Mouse (Mus musculus) layer of hippocampus, adult 18-20 months (tissue): Measurements from ENCODE around the gene Ccdc88c. TPM values are rescaled to one million over a fixed set of nuclear protein-coding genes. Genes with fewer than 3 reads are reported as not detected.
"Not testable (repeated sequence)": the region's sequence is repeated elsewhere in the genome, so short reads cannot be mapped to it uniquely, and the experiment has no call there.

Experiments used
- DNase-seq, 2 experiments: peaks; one replicate each; pipeline ENCODE4 v3.0.0; 2022; ENCODE audit warnings: low spot score in 2 of 2
- total RNA-seq, 2 experiments: library from RNA; stranded (reverse); gene quantifications; 2 replicates each; pipeline ENCODE4 v1.2.3; 2021

Ccdc88c gene
- total RNA-seq, 2 experiments from 2014 or later, result 27.0 to 30.6 TPM

DNA sequence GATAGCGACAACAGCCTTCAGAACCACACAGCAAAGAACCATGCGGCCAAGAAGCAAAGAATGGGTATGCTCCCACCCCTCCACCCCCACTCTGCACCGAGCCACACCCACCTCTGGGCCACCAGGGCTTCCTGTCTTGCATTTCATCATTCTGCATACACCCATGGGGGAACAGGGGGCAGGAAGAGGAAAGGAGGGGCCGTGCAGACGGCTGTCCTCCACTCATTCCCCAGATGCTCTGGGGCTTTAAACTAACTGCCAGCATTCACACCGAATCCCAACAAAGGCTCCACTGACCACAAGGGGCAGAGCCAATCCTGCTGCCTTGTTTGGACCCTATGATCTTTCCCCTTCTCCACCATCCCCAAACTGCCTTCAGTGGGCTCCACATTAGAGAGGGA lies 10.9 kb downstream of the Ccdc88c start:
- no peak for DNase-seq

DNA sequence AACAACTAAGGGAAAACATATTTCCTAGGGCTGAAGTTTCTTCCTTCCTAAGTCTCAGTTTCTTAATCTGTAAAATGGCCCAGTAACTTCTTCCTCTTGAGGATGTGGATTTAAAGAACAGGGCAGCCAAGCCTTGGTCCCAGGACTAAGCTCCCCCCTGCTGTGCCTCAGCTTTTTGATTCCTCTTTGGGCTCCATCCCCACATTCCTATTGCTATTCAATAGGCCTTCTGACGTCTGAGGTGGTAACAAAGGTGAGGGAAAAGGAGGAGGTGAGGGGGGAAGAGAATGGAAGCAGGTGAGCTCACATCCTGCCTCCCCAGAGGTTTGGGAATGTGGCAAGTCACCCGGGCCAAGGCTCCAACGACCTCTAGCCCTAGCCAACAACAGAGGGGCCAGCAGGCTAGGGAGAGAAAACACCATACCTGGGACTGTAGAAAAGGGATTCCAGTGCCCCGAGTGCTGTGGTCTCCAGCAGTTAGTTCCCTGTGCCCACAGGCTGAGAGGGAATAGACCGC lies 12.4 kb downstream of the Ccdc88c start:
- DNase-seq, result no peak

DNA sequence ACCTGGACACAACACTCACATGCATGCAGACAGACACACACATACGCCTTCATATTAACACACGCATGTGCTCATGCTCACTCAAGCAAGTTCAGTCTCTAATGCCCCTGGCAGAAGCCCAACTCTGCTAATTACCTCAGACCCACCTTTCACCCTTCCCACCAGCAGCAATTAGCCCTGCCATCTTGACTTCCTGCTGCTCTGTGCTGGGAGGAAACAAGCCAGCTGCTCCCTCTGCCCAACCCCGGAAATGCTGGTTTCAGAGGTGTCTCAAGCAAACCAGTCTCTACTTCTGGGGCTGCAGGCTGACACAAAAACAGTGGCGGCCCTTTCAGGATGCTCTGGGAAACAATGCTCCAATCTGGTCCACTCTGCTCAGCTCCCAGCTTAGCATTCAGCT lies 12.9 kb downstream of the Ccdc88c start:
- no peak for DNase-seq

DNA sequence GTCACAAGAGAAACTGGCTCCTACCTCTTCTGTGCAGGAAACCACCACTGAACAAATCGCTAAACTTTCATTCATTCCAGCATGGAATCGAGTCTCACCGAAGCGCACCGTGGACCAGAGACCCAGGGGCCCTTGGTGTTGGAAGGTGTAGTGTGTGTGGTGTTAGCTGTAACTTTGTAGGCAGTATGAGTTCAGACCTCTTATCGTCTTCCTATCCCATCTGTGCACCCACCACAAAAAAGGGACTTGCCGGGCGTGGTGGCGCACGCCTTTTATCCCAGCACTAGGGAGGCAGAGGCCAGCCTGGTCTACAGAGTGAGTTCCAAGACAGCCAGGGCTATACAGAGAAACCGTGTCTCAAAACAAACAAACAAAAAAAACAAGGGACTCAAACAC lies 13.7 kb downstream of the Ccdc88c start:
- DNase-seq, result no peak

DNA sequence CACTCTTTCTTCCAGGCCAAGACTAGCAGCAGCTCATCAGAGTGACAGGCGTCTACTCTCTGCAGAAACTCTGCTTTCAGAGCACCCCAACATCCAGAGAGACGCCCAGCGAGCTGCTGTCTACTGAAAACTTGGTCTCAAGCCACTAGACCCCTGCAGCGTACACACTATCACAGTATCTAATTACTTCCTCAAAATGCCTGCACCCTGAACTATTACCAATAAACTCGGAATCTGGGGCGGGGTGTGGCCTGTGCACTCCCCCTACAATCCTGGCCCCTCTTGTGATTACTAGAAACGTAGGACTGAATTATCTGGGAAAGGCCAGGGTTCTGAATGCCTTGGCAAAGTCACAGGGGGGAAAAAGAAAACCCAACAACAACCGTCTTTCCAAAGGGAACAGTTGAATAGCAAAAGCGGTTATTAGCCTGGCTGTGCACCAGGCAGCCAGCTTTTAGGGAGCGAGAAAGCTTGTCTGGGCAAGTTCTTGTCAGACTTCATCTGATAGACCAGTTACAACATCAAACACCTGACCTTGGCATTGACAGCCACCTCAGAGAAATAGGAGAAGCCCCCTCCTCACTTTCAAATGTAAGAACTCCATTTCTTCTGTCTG lies 14.2 kb downstream of the Ccdc88c start:
- no peak for DNase-seq

DNA sequence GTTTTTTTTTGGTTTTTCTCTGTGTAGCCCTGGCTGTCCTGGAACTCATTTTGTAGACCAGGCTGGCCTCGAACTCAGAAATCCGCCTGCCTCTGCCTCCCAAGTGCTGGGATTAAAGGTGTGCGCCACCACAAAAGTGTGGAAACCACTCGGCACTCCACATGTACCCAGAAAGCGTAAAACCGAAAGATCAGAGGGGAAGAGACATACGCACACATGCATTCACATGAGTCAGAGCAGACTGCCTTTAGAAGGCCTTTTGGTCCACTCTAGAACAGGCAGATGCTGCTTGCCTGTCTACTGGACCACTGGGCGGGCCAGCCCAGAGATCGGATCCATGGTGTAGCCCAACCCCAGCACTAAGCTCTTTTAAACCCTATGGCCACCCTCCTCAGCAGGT lies 15.2 kb downstream of the Ccdc88c start:
- DNase-seq, result not testable (repeated sequence)

DNA sequence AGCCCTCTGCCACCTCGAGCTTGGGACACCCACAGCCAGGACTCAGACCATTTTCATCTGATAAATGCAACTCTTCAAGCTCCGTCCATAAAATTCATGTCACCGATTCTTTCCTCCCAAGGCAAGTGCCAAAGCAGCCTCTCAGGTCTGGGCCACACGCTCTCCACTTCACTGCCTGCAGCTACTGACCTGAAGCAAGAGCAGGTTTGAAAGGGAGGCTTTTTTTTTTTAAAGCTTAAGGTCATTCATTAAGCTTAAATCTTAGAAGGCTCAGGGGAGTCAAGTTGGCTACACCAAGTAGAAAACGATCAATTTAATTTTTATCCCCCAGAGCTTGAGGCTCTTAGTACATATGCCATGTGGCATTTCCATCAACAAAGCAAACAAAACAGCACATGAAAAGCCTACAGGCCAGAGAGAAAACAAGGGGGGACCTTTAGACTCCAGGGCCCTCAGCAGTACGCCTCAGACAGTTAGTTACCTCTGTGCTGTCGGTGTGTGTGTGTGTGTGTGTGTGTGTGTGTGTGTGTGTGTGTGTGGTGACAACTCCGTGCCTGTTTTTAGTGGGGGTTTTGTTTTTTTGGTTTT lies 15.7 kb downstream of the Ccdc88c start:
- no peak for DNase-seq

DNA sequence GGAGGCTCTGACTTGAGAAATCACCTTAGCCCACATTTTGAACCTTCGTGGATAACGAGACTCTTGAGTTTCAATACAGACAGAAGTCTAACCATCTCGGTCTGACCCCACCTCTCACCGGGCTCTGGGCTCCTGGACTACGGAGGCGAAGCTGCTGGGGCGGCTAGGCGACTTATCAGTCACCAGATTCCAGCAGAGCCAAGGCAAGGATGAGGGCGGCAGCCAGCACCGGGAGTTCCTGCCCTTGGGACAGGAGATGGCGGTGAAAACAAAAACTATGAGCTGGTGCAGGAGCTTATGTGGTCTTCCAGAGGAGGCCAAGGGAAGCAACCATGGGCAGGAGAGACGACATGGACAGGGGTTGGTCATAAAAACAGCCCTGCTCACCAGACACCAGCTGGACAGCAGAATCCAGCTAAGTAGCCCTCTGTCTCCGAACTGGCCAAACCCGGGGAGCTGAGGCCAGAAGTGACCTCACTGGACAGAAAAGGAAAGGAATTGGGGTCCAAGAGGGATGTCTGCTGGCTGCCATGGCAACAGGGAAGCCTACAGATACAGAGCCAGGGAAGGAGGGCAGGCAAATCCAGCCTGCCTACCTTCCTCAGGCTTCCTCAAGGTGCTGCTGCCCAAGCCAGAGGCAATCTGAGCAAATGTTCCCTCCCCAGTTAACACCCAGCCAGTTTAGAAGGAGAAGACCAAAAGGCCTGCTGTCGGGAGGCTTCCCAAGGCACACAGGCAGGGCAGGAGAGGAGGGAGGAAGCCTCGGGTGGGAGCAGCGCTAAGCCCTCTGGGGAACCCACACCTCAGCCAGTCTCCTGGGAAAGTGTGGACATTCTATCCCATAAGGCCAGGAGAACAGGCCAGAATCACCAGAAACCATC lies 16.4 kb downstream of the Ccdc88c start:
- no peak for DNase-seq

DNA sequence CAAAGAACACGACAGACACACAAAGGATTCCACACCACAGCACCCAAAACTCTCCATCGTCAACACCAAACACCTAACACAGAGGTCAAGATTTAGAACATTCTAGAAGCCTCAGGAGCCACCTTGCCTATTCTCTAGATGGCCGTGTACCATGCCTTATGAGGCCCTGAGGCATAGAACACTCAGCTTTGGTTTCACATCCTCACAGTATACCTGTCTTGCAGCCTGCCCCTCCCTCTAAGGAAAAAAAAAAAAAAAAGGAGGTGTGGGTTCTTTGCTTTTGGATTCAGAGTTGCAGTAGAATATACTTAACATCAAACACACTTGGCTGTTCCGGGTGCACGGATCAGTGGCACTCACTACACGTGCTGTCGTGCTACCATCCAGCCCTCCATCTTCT lies 17.8 kb downstream of the Ccdc88c start:
- DNase-seq, result no peak

DNA sequence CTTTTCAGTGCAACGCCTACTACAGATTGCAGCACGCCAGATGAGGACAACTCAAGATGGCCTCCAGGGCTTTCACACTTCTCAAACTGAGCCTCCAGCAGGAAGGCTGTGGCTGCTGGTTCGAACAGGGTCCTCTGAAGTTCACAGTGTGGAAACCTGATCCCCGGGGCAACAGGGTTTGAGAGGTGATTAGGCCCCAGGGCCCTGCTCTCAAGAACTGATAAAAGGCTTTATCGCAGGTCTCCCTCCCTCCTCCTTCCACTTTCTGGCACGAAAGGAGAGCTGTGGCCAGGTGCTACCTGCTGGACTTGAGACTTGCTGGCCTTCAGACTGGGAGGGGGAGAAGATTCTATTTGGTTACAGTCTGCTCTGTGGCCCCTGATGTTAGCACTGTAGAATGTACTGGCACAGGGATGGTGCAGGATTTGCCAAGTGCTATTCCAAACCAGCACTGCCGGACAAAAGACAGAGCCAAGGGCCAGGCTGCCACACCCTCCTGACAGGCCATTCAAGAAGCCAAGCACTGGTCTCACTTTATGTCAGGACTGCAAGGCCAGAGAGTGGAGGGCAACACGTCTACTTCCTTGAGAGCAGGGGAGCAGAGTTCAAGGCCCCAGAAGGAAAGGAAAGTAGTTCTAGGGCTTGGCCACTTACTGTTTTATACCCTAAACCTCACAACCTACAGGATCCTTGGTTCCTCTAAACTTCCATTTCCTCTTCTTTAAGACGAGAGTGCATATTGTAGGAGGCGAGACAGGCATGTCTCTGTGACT lies 18.5 kb downstream of the Ccdc88c start:
- no peak for DNase-seq

DNA sequence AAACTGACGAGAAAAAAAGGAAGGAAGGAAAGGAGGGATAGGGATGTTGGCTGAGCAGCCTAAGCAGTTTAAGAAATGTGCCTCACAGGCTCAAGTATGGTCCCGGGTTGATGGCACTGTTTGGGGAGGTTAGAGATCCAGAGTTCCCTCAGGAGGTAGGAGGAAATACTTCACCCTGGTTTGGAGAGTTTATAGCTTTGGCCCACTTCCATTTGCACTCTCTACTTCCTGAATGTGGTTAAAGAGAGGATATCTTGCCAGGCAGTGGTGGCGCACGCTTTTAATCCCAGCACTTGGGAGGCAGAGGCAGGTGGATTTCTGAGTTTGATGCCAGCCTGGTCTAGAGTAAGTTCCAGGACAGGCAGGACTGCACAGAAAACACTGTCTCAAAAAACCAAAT lies 19.6 kb downstream of the Ccdc88c start:
- no peak for DNase-seq

DNA sequence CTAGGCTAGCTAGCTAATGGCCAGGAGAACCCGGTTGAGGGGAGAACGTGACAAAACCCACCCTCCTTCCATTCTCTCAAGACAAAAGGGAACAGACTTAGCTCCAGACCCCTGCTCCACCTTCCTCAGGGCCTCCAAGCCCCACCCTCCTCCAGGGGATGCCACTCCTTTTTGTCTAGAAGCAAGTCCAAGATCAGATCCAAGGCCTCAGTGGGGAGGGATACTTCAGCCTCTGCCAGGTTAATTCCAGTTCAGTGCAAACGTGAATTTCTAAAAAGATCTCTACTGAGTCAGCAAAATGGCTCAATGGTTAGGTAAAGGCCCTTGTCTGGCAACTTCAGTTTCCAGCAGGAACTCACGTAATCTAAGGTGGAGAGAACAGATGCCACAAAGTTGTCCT lies 20.2 kb downstream of the Ccdc88c start:
- DNase-seq, result no peak

DNA sequence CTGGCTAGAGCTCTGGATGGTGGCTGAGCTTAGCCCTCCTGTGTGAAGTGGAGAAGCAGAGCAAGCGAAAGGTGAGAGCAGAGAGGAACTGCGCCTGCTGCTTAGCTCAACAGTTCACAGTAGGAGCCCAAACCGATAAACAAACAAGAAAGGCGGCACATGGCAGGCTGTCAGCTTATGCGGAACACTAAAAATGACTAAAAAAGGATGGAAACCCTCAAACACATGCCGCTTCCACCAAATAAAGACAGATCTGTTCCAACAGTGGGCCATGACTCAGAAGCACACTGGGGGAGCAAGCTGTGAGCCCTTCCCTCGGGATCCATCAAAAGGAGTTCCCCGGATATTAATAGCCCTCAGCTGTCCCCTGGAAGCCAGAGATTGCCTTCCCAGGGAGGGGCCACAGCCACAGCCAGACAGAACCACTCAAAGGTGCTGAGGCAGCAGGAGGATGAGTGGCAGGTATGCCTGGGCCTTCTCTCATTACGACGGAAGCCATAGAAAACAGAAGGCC lies 20.8 kb downstream of the Ccdc88c start:
- peak; percentile 79 to 87 for DNase-seq

DNA sequence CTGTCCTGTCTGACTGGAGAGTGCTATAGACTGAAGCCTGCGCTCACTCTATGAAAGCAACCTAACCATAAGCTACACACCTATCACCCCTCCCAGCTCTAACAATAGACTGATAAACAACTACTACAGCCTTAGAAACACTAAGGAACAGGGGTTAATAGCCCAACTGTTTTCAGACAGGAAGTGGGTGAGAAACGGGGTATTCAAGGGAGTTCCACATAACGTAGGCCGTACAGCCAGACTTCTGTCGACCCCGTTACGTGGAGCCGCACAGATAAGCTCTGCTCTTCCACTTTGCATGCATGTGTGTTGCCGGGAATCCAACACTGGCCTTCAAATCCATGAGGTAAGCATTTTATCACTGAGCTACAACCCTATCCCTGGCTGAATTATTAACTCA lies 21.4 kb downstream of the Ccdc88c start:
- no peak for DNase-seq

DNA sequence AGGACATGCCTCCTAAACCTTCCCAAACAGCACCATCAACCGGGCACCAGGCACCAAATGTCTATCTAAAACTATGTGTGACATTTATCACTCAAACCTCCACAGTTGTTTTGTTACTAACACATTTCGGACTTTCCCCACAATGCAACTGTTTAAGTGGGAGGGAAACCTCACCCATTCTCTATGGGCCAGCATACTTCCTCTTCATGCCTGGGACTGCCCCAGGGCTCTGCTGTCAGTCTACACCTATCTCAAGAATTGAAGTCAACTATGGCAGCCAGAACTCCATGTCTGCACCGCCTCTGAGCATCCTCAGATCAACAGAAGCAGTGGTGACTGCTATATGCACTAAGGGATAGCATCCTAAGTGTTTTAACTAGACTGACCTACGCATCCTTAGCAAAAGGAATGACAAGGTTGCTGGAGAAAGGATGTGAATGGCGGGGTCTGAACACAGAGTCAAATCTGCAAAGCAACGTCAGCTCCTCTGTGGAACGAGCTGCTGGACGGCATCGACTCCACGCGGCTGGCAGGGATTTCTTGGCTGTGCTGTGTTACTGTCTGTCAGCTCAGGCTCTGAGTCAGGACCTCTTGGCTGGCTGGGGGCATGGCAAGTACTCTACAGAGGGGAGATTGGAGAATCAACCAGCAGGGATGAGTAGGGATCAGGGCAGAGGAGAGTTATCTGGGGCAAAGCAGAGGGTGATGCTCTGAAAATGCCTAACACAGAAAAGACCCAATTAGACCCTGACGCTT lies 23.0 kb downstream of the Ccdc88c start:
- no peak for DNase-seq

DNA sequence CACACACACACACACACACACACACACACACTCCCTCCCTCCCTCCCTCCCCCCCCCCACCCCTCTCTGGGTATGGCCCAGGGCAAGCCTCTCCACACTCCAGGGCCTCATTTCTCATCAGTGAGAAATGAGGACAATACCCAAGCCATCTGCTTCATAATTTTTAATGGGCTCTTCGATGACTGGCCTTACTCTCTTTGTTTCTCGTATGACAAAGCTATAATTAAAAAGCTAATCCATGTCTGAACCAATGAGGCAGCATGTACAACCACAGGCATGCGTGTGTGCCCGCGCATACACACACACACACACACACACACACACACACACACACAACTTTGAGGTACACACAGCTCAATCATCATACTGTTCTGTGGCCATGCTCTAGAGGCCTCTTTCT lies 23.9 kb downstream of the Ccdc88c start:
- DNase-seq, result no peak

DNA sequence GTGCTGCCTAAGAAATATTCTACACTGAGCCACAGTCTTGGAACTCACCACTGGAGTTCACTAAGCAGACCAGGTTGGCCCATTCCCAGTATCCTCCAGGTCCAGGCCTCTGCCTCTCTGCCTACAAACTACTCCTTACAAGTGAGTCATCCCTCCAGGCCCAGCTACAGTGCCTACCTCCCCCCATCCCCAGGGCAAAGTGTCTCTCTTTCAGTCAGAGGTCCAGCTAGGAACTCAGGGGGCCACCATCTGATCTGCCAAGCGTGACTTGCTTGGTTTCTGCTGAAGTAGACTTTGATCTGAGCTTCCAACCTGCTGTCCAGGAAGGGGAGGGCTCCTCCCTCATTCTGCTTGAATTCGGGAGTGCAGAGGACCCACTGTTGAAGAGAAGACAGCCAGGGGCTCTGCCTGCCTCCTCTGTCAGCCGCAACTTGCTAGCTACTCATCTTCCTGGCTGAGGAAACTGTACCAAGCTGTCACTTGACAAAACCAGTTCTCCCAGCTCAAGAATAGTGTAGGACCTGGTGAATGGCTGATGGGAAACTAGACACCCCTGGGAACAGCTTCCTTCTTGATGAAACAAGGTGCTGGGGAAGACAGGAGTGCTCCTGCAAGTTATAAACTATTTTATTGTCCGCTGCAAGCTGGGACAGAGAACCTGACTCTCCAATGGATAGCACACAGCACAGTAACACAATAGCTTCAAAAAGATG lies 25.9 kb downstream of the Ccdc88c start:
- DNase-seq, result no peak

DNA sequence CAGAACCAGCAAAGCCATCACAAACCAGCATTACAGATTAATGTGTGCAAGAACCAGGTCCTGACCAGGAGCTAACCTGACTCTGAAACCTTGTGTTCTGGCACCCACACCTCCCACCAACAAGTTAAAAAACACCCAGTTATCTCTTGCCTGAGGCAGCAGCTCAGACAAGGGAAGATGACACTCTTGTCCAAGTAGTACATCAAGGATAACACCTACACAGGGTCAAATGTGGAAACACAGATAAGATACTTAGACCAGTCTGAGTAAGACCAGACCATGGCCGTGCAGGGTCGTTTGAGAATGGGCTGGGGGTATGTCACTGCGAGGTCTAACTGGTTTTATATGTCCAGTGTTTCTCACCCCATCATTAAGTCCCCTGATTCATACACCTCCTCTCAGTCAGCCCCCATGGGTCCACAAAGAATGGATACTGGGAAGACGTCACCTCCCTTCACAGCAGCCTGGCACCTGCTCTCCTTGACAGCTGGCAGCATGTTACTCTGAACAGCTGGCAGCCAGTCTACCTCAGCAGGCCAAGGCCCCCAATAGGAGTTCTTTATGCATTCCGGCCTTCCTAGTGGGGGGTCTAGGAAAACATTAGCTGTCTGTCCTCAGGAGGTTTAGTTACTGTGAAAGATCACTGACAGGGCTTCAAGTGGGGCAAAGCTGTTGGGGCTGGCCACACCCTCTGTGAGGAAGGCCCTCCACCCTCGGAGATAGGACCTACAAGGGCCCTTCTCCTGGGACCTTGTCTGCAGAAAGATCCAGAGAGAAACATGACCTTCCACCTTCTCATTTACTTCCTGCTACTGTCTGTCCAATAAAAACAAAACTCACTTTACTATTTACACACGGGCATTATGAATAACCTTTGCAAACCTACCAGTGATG lies 29.5 kb downstream of the Ccdc88c start:
- no peak for DNase-seq

DNA sequence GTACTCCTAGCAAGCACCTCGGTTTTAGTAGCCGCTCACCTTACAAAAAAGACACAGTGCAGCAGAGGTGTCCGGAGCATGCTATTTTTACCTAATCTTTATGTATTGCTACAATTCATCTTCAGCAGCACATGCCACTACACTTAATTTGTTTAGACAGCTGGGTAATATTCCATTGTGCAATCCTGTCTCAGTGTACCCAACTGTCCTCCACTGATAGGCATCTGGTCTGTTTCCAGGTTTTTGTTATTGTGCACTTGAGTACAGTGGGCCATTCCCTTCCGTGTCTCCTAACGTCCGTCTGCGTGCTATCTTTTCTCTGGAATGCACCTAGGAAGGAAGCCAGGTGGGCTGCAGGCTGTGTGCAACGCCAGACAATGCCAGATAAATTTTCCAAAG lies 30.3 kb downstream of the Ccdc88c start:
- DNase-seq, result no peak
